Mouse (Mus musculus) heart, adult 18-20 months (tissue): ENCODE results near the gene Prepl. TPM values are rescaled to one million over a fixed set of nuclear protein-coding genes. Genes with fewer than 3 reads are reported as not detected.
A peak's percentile ranks its signal among the peaks of the same experiment; 100 is the strongest.

Source experiments
- DNase-seq, 2 experiments: peaks; one replicate each; pipeline ENCODE4 v3.0.0; 2021 to 2022; ENCODE audit warnings: mixed read lengths in 1 of 2
- total RNA-seq, 2 experiments: library from RNA; stranded (reverse); gene quantifications; 2 replicates each; pipeline ENCODE4 v1.2.3; 2021

Prepl gene
- total RNA-seq, 2 experiments from 2014 or later = 115 to 119 TPM

DNA sequence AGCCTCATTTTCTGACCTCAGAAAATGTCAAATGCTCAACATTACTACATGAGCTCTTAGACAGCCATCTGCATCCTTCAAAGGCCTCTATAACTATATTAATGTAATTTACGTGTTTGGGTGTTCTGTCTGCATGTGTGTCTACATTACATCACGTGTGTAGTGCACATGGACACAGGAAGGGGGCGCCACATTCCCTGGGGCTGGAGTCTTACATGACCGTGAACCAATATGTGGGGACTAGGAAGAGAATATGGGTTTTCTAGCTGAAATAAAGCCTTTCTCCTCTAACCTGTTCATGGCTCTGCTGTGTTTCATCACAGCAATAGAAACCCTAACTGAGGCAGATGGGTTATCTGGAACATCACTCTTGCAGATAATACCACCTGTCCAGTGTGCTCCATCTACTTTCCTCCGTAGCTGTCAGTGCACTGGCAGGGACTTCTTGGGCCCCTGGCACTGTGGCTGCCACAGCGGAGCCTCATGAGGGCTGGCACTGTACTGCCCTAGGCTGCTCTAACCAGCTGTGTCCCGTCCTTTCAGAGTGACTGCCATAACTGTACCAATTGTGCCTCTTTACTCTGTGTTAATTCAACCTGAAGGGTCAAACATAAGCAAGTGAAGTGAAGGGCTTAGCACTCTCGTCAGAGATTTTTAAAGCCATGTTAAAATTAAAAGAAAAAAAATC is 18.8 kb downstream of the Prepl start:
- no peak for DNase-seq

GRCm38 (mm10) chr17:85070658-85071057 is 19.4 kb downstream of the Prepl start:
- no peak for DNase-seq

- peak; percentile 32 to 46 for DNase-seq
These were observed 22.7 kb downstream of the Prepl start for GRCm38 (mm10) chr17:85067331-85067730.

DNA sequence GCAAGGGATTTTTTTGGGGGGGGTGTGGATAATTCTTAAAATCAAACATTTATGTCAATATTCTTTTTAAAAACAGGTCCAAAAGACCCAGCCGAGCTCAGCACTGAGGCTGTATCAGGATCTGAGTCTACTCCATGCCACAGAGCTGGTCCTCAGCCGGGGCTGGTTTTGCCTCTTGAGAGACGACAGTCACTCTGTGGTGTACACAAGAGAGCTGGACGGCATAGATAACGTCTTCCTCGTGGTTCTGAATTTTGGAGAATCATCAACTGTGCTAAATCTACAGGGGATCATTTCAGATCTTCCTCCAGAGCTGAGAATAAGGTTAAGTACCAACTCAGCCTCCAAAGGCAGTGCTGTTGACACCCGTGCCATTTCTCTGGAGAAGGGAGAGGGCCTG is 26.5 kb downstream of the Prepl start:
- DNase-seq = no peak

GRCm38 (mm10) chr17:85059136-85059535 is 30.9 kb downstream of the Prepl start:
- DNase-seq = no peak

DNA sequence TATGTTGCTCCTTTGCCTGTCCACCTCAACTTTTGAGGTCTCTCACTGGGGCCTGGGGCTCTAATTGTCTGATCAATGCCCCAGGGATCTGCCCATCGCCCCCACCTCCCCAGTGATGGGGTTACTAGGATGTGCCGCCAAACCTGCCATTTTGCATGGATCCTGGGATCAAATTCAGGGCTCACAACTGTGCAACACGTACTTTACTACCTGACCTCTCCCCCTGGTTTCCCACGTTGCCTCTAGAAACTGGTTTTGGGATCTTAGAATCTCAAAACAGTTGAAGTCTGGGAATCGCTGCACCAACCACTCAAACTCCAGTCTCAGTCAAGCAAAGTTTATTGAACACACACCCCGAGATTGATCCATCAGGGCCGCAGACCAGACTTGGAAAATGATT is 31.8 kb downstream of the Prepl start:
- DNase-seq = no peak

DNA sequence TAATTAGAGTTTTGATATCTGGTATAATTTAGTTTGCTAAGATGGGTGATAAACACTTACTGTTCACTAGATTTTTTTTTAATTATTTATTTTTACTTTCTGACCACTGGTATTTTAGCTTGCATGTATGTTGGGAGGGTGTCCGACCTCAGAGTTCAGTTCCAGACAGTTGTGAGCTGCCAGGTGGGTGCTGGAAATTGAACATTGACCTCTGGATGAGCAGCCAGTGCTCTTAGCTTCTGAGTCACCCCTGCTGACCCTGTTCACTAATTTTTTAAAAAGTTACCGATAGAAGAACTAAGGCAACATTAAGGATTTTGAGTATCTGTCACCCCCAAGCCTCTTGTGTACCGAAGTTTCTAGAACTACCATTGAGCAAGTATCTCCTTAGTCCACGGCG is 41.7 kb downstream of the Prepl start:
- no peak for DNase-seq

DNA sequence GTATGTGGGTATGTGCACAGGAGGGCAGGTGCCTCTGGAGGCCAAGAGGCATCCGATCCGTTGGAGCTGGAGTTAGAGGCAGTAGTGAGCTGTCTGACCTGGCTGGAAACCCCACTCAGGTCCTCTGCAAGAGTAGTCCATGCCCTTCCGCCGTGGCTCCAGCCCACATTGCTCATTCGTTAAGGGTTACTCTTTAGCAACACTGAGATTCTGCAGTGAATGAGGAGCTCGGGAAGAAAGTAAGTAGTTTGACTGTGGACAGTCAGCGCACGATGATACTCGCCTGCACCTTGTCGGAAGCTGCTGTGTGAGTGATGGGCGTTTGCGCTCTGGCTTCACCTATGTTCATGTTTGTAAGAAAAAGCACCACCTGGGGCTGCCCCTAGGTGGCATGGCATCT is 44.9 kb downstream of the Prepl start:
- no peak for DNase-seq

DNA sequence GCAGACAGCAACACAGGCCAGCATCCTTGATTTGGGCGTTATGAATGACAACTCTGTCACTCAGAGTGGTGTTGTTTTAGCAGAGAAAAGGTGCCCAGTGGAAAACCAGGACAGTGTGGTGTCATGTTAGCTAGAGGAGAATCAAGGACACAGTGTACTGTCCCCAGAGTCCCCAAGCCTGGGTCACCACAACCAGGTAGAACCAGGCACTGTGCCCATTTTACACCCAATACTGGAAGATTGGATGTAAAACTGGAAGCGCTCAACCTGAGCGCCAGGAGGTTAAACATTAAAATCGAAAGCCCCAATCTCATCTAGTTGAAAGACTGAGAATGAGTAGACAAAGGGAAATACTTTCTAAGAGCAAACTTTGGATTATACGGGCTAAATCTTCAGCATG is 45.6 kb downstream of the Prepl start:
- no peak for DNase-seq

- DNase-seq = no peak
These were observed 46.6 kb downstream of the Prepl start for GRCm38 (mm10) chr17:85043404-85043816.

DNA sequence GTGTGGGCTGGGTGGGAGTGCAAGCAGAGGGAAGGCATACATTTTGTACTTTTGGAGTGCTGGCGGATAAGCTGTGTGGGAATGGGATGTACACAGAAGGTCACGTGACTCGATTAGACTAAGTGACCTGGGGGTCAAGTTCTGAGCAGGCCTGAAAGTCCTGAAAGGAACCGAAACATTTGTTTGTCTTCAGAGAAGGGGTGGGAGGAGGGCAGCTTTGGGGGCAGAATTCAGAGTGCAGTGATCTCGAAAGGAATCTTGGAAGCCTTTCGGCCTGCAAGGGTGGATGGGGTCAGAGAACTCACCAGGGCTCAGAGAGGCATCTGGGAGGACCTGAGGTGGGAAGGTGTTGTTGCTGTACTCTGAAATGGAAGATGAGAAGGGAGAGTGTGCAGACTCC is 47.6 kb downstream of the Prepl start:
- DNase-seq = no peak

- no peak for DNase-seq
These were observed 49.1 kb downstream of the Prepl start for GRCm38 (mm10) chr17:85040913-85041312.

- no peak for DNase-seq
These were observed 51.3 kb downstream of the Prepl start for GRCm38 (mm10) chr17:85038761-85039160.

- no peak for DNase-seq
These were observed 51.7 kb downstream of the Prepl start for GRCm38 (mm10) chr17:85038311-85038710.

- no peak for DNase-seq
These were observed 52.2 kb downstream of the Prepl start for GRCm38 (mm10) chr17:85037855-85038254.

GRCm38 (mm10) chr17:85034068-85034467 is 56.0 kb downstream of the Prepl start:
- DNase-seq = no peak

DNA sequence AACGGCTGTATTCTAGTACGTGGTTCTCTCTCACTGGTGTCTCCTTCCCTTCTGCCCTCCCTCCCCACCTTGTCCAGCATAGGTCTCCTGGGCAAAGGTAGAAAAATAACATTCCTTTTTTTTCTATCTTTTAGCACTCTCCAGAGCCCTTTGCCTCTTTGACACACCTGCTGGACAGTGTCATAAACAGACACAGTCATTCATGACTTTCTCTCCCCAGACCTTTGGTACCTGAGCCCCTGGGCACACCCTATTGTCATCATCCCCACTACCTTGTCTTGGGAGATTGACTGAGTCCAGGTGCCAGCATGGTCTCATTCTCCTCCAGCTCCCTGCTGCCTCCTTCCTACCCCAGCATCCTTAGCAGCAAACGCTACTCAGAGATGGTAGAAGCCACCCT is 57.0 kb downstream of the Prepl start:
- no peak for DNase-seq

DNA sequence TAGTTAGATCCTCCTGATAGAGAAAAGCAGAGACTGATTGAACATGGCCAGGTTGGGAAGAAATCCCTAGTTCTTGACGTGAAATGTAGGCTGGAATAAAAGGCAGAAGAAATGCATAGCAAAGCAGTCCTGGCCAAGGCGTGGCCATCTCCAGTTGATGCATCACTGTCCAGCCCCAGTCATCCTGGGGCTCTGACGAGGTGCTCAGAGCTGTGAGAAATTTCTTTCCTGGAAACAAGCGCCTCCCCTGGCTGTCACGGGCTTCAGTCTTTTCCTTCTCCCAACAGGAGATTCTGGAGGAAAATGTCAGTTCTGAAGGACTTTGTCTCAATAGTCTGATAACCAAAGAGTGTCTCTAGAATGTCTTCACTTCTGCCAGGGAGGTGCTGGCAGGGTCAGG is 59.4 kb downstream of the Prepl start:
- DNase-seq = no peak

GRCm38 (mm10) chr17:85028797-85029196 is 61.2 kb downstream of the Prepl start:
- no peak for DNase-seq

GRCm38 (mm10) chr17:85028093-85028739 is 61.8 kb downstream of the Prepl start, which contains the start of gene Slc3a1:
TSS of gene Slc3a1 (plus strand) at chr17:85028376.
- DNase-seq = no peak

DNA sequence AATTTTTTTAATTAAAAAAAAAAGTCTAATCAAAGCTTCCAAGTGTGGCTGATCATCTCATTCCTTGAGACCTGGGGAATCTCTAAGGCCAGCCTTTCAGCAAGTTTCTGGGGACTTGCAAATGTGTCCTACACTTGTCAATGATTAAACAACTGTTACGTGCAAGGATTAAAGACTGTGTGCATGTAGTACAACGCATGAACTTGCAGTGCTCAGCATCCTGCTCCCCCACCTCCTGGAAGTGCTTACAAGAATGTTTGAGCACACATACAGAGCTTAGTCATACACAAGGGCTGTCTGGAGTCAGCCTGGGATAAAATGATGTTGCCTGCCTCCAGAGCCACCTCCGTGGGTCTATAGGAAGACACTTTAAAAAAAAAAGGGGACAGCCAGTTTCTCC is 62.8 kb downstream of the Prepl start:
- no peak for DNase-seq

DNA sequence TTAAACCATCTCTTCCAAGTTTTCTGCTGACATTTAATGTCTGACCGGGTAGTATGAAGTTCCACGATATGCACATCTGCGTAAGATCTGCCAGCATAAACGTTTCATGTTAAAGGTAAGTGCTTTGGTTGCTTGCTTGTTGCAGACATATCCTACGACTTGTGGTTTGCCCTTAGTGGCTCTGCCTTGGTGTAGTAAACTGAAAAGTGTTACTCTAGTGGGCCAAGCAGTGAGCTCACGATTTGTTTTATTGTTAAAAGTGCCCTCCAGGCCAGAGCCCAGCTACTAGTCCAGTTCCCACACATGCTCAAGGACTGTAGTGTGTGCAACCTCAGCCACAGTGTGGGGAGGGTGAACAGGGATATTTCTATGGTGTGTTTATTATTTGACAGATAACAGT is 63.6 kb downstream of the Prepl start:
- DNase-seq = no peak

DNA sequence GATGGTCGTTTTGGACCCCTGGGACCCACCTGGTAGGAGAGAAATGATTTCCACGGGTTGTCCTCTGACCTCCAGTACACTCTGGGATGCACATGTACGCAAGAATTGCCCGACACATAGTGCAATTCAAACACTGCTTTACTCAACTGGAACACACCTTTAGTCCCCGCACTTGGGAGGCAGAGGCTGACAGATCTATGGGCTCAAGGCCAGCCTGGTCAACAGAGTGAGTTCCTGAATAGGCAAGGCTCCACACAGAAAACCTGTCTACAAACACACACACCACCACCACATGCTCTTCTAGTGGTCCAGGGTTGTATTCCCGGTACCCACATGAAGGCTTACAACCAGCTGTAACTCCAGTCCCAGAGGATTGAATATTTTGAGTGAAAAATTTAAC is 64.9 kb downstream of the Prepl start:
- no peak for DNase-seq

- no peak for DNase-seq
These were observed 65.8 kb downstream of the Prepl start for GRCm38 (mm10) chr17:85024237-85024636.
